Mouse (Mus musculus) brain, adult 10 weeks (tissue): ENCODE data around the gene Olfr847. TPM values are rescaled to one million over a fixed set of nuclear protein-coding genes. Genes with fewer than 3 reads are reported as not detected.

Source experiments
- polyA plus RNA-seq: library from polyadenylated mRNA; stranded (reverse); fragments of 350-450 nt; fragmentation: Illumina TruSeq; extraction: RNeasy Lipid Tissue Mini Kit (QIAGEN cat#74804); gene quantifications from one replicate; pipeline ENCODE4 v1.2.3, GENCODE M21; 2015; ENCODE audit warnings: low read depth, low replicate concordance

Gene Olfr847
- not detected for polyA plus RNA-seq

DNA sequence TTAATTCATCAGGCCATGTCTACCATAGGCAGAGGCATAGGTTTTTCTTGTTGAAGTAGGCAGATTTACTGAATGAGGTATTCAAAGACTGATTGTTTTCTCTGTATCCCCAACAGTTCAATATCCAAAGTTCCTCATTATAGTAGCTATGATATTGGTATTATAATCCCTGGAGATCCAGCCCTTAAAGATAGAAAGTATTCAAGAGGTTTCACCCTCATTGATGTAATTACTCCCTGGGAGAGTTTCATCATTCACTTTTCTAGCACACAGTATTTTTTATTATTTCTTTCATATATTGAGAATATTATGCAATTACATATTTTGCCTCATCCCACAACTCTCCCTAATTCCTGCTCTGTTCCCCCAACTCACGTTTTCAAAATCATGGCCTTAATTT, at the start of gene Olfr847:
Olfr847 (minus strand) TSS at position 101 of the 400 bp plus-strand sequence.

DNA sequence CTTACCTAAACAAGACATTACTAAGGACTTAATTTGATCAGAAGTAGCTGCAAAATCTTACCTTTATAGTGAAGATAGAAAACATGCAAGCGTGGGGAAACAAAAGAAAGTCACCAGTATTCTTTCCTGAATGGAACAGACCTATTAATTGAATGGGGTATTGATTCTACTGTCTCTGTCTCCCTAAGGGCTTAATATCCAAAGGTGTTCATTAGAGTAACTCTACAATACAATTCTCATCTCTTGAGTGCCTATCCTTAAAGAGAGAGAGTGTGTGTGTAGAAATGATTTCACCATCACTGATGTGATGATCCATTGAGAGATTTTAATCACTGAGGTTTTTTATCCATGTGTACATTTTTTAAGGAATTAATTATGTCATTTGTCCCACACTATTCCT, 14.6 kb downstream of the Olfr847 start, which contains the start of gene Olfr846:
Olfr846 (minus strand) TSS at position 101 of the 400 bp plus-strand sequence.

DNA sequence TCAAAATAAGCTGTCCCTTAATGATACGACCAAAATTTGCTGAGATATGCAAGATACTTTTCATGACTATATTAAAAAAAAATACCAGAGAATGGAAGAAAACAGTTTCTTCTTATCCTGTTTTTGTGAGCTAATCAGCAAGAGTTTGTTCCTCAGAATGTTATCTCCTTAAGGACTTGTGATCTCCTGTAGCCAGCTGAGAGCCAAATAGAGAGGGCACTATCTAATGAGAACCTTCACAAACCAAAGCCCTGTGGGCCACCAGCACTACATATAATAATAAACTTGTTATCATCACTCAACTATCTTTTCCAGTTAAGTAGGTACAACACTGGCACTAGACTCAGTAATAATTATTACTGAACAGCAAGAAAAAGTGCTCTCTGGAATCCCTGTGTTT, 42.3 kb downstream of the Olfr847 start, which contains the start of gene Olfr845:
Olfr845 (plus strand) TSS at position 301 of the 400 bp plus-strand sequence.

Other genes with a start within 250 kb of the Olfr847 start
- gene Olfr837, start 242.4 kb downstream of the Olfr847 start, polyA plus RNA-seq, result not detected
- not detected for gene Olfr839-ps1, start 201.4 kb downstream of the Olfr847 start, polyA plus RNA-seq
- not detected for gene Olfr843, start 126.7 kb downstream of the Olfr847 start, polyA plus RNA-seq
- not detected for gene Olfr844, start 62.3 kb downstream of the Olfr847 start, polyA plus RNA-seq
- gene Olfr845, start 42.2 kb downstream of the Olfr847 start, polyA plus RNA-seq, result not detected
- not detected for gene Olfr846, start 14.7 kb downstream of the Olfr847 start, polyA plus RNA-seq
- not detected for gene Olfr849, start 61.6 kb upstream of the Olfr847 start, polyA plus RNA-seq
- not detected for gene Olfr850, start 99.6 kb upstream of the Olfr847 start, polyA plus RNA-seq
- gene Olfr851, start 114.6 kb upstream of the Olfr847 start, polyA plus RNA-seq, result not detected
- not detected for gene Olfr853, start 162.4 kb upstream of the Olfr847 start, polyA plus RNA-seq
- gene Olfr854, start 188.7 kb upstream of the Olfr847 start, polyA plus RNA-seq, result not detected
- not detected for gene Olfr855, start 203.9 kb upstream of the Olfr847 start, polyA plus RNA-seq
- gene Zfp317, start 243.4 kb upstream of the Olfr847 start, polyA plus RNA-seq, result 23.6 TPM